Mouse (Mus musculus): Measurements from ENCODE around the gene Iqgap1. TPM values are rescaled to one million over a fixed set of nuclear protein-coding genes. Genes with fewer than 3 reads are reported as not detected.

Gene Iqgap1
- polyA plus RNA-seq, 1 experiment: 35.5 TPM

- Histone ChIP-seq H3K27ac (ENCODE audit: control insufficient read depth, insufficient read depth, low read depth, low read length) (no peak overlapping the region), H3K27me3 (ENCODE audit: control insufficient read depth, insufficient read depth, low read length) (no peaks in the 10 kb centered on the region), H3K4me1 (ENCODE audit: control insufficient read depth, insufficient read depth, low read length) (peaks cover 4% of the 10 kb centered on the region), H3K4me3 (ENCODE audit: control insufficient read depth, low read depth, low read length) (no peak overlapping the region), H3K36me3 (ENCODE audit: control insufficient read depth, insufficient read depth, low read length) (no peaks in the 10 kb centered on the region)
- TF ChIP-seq POLR2A (IDR thresholded peaks at IDR 0.05; ENCODE audit: control insufficient read depth, low read depth, low read length) (no peak), CTCF (IDR thresholded peaks at IDR 0.05; ENCODE audit: control insufficient read depth, insufficient read depth, insufficient replicate concordance, low read depth, low read length) (no peak)
These were observed 18.9 kb upstream of the Iqgap1 start for GRCm38 (mm10) chr7:80844691-80845090.

DNA sequence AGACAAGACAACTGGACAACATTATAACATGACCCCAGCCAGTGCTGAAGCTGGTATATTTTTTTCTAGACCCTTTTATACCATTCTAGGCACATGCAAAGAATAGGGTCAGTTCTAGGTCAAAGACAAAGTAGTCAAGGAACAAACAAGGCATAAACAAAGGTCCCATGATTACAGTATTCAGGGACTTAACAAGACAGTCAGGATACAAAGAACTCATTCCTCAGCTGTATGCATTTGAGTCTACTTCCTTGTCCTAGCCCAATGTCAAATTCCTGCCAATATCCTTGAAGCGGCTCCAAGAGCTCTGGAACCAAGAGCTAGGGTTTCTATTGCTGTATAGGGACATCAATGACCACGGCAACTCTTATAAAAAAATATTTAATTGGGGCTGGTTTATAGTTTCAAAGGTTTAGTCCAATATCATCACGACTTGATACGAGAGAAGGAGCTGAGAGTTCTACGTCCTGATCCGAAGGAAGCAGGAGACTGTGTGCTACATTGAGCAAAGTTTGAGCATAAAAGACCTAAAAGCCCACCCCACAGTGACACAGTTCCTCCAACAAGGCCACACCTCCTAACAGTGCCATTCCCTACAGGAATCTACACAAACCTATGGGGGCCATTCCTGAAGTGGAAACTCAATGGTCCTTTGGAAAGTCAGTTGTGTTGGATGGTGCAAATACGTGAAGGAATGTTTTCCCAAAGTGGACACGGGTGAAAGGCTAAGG lies 18.3 kb upstream of the Iqgap1 start:
- Histone ChIP-seq H3K27me3 (ENCODE audit: control insufficient read depth, insufficient read depth, low read length) (no peaks in the 10 kb centered on the region), H3K27ac (ENCODE audit: control insufficient read depth, insufficient read depth, low read depth, low read length) (no peak overlapping the region), H3K36me3 (ENCODE audit: control insufficient read depth, insufficient read depth, low read length) (no peaks in the 10 kb centered on the region), H3K4me1 (ENCODE audit: control insufficient read depth, insufficient read depth, low read length) (peaks cover 4% of the 10 kb centered on the region), H3K4me3 (ENCODE audit: control insufficient read depth, low read depth, low read length) (no peak overlapping the region)
- TF ChIP-seq CTCF (IDR thresholded peaks at IDR 0.05; ENCODE audit: control insufficient read depth, insufficient read depth, insufficient replicate concordance, low read depth, low read length) (no peak), POLR2A (IDR thresholded peaks at IDR 0.05; ENCODE audit: control insufficient read depth, low read depth, low read length) (no peak)

GRCm38 (mm10) chr7:80843176-80843575 lies 17.4 kb upstream of the Iqgap1 start:
- no peak overlapping the region for H3K27ac ChIP-seq (ENCODE audit: control insufficient read depth, insufficient read depth, low read depth, low read length)
- H3K4me3 ChIP-seq (ENCODE audit: control insufficient read depth, low read depth, low read length): no peak overlapping the region
- no peaks in the 10 kb centered on the region for H3K36me3 ChIP-seq (ENCODE audit: control insufficient read depth, insufficient read depth, low read length)
- H3K27me3 ChIP-seq (ENCODE audit: control insufficient read depth, insufficient read depth, low read length): no peaks in the 10 kb centered on the region
- peaks cover 4% of the 10 kb centered on the region for H3K4me1 ChIP-seq (ENCODE audit: control insufficient read depth, insufficient read depth, low read length)
- TF ChIP-seq POLR2A (IDR thresholded peaks at IDR 0.05; ENCODE audit: control insufficient read depth, low read depth, low read length) (no peak), CTCF (IDR thresholded peaks at IDR 0.05; ENCODE audit: control insufficient read depth, insufficient read depth, insufficient replicate concordance, low read depth, low read length) (no peak)

DNA sequence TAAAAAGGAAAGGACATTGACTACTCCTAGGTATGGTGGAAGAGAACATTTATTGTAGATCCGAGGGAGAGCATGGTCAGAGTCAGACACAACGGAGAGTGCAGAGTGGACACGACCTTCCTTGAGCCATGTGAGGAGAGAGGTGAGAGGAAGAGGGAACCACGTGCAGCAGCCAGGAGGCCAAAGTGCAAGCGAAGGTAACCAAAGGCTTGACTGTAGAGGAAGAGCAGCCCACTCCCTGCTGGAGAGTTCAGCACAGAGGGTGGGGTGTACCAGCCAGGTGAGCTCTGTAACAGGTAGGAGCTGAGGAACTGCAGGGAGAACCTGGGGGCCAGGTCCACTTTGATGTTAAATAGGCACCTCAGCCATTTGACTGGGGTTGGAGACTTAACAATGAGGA lies 16.4 kb upstream of the Iqgap1 start:
- no peak for TF ChIP-seq CTCF (IDR thresholded peaks at IDR 0.05; ENCODE audit: control insufficient read depth, insufficient read depth, insufficient replicate concordance, low read depth, low read length)
- no peak for TF ChIP-seq POLR2A (IDR thresholded peaks at IDR 0.05; ENCODE audit: control insufficient read depth, low read depth, low read length)
- H3K4me1 ChIP-seq (ENCODE audit: control insufficient read depth, insufficient read depth, low read length): peaks cover 4% of the 10 kb centered on the region
- H3K27me3 ChIP-seq (ENCODE audit: control insufficient read depth, insufficient read depth, low read length): no peaks in the 10 kb centered on the region
- H3K4me3 ChIP-seq (ENCODE audit: control insufficient read depth, low read depth, low read length): no peak overlapping the region
- no peaks in the 10 kb centered on the region for H3K36me3 ChIP-seq (ENCODE audit: control insufficient read depth, insufficient read depth, low read length)
- no peak overlapping the region for H3K27ac ChIP-seq (ENCODE audit: control insufficient read depth, insufficient read depth, low read depth, low read length)

DNA sequence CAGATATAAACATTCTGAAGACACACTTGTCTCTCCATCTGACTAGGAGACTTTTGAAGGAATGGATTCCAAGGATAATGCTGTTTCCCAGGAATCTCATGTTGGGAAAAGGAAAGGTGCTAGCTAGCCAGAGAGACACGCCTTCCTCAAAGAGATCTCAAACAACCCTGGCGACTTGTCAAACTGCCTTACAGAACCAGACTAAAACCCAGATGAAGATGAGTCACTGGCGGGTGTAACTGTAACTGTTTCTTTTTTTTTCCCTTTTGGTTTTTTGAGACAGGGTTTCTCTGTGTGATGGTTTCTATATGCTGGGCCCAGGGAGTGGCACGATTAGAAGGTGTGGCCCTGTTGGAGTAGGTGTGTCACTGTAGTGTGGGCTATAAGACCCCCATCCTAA lies 15.2 kb upstream of the Iqgap1 start:
- peaks cover 3% of the 10 kb centered on the region for H3K4me1 ChIP-seq (ENCODE audit: control insufficient read depth, insufficient read depth, low read length)
- no peak overlapping the region for H3K4me3 ChIP-seq (ENCODE audit: control insufficient read depth, low read depth, low read length)
- no peaks in the 10 kb centered on the region for H3K36me3 ChIP-seq (ENCODE audit: control insufficient read depth, insufficient read depth, low read length)
- H3K27me3 ChIP-seq (ENCODE audit: control insufficient read depth, insufficient read depth, low read length): no peaks in the 10 kb centered on the region
- TF ChIP-seq CTCF (IDR thresholded peaks at IDR 0.05; ENCODE audit: control insufficient read depth, insufficient read depth, insufficient replicate concordance, low read depth, low read length) (no peak), POLR2A (IDR thresholded peaks at IDR 0.05; ENCODE audit: control insufficient read depth, low read depth, low read length) (no peak)
- no peak overlapping the region for H3K27ac ChIP-seq (ENCODE audit: control insufficient read depth, insufficient read depth, low read depth, low read length)

DNA sequence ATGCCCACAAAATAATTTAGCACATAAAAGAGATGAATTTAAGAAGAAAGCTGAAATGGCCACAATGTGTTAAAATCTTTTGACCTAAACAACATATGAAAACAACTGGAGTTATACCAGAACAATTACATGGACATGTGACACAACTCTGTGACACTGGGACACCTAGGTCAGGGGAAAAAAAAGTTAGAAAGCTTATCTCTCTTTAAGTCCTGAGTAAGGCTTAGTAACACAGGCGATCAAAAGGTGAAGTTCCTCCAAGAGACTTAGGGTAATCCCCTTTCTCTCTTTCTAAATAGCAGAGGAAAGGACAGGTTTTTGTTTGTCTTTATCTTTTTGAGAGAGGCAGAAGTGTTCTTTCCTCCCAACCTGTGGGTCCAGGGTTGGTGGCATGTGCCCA lies 14.5 kb upstream of the Iqgap1 start:
- H3K27ac ChIP-seq (ENCODE audit: control insufficient read depth, insufficient read depth, low read depth, low read length): no peak overlapping the region
- no peaks in the 10 kb centered on the region for H3K4me1 ChIP-seq (ENCODE audit: control insufficient read depth, insufficient read depth, low read length)
- TF ChIP-seq POLR2A (IDR thresholded peaks at IDR 0.05; ENCODE audit: control insufficient read depth, low read depth, low read length) (no peak), CTCF (IDR thresholded peaks at IDR 0.05; ENCODE audit: control insufficient read depth, insufficient read depth, insufficient replicate concordance, low read depth, low read length) (no peak)
- no peaks in the 10 kb centered on the region for H3K36me3 ChIP-seq (ENCODE audit: control insufficient read depth, insufficient read depth, low read length)
- H3K27me3 ChIP-seq (ENCODE audit: control insufficient read depth, insufficient read depth, low read length): no peaks in the 10 kb centered on the region
- no peak overlapping the region for H3K4me3 ChIP-seq (ENCODE audit: control insufficient read depth, low read depth, low read length)

DNA sequence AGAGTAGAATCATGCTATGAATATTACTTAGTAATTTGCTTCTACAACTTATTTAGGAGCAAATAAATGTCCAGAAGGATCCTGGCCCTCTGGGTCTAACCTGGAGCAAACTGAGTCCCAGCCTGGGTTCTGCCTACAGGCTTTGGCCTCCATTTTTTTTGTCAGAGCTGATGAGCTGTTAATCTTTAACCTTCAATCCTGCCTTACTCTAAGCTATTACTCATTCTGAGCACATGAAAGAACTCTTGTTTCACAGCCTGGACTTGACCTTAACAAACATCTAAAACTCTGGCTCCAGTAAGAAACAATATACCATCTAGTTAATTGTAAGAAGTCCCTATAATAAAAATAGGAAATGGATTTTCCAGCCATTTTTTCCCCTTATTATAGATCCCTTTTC lies 14.0 kb upstream of the Iqgap1 start:
- Histone ChIP-seq H3K4me3 (ENCODE audit: control insufficient read depth, low read depth, low read length) (no peak overlapping the region), H3K4me1 (ENCODE audit: control insufficient read depth, insufficient read depth, low read length) (no peaks in the 10 kb centered on the region), H3K27ac (ENCODE audit: control insufficient read depth, insufficient read depth, low read depth, low read length) (no peak overlapping the region), H3K36me3 (ENCODE audit: control insufficient read depth, insufficient read depth, low read length) (no peaks in the 10 kb centered on the region), H3K27me3 (ENCODE audit: control insufficient read depth, insufficient read depth, low read length) (no peaks in the 10 kb centered on the region)
- TF ChIP-seq POLR2A (IDR thresholded peaks at IDR 0.05; ENCODE audit: control insufficient read depth, low read depth, low read length): no peak
- no peak for TF ChIP-seq CTCF (IDR thresholded peaks at IDR 0.05; ENCODE audit: control insufficient read depth, insufficient read depth, insufficient replicate concordance, low read depth, low read length)

Data from testis, adult 2 months (tissue).